Mouse (Mus musculus): ENCODE measurements around the gene Gm49354.
A peak's percentile ranks its signal among the peaks of the same experiment; 100 is the strongest.
"Not testable (repeated sequence)": the region's sequence is repeated elsewhere in the genome, so short reads cannot be mapped to it uniquely, and the experiment has no call there.

The Gm49354 gene

GRCm38 (mm10) chr13:59768531-59768930 is 13.5 kb downstream of the Gm49354 start:
- DNase-seq (ENCODE audit: low read depth, low spot score) = peak; percentile 9

GRCm38 (mm10) chr13:59766786-59767515 is 15.1 kb downstream of the Gm49354 start:
- no peak for DNase-seq (ENCODE audit: low read depth, low spot score)

GRCm38 (mm10) chr13:59762791-59763190 is 19.3 kb downstream of the Gm49354 start:
- DNase-seq (ENCODE audit: low read depth, low spot score) = no peak

- DNase-seq (ENCODE audit: low read depth, low spot score) = no peak
Observed at GRCm38 (mm10) chr13:59756906-59757305, 25.1 kb downstream of the Gm49354 start.

GRCm38 (mm10) chr13:59750310-59750709 is 31.7 kb downstream of the Gm49354 start:
- DNase-seq (ENCODE audit: low read depth, low spot score) = no peak

GRCm38 (mm10) chr13:59746711-59747110 is 35.3 kb downstream of the Gm49354 start, which contains the start of gene 1700014D04Rik:
TSS of gene 1700014D04Rik (minus strand) at chr13:59746752.
- no peak for DNase-seq (ENCODE audit: low read depth, low spot score)

GRCm38 (mm10) chr13:59746164-59746563 is 35.9 kb downstream of the Gm49354 start:
- peak; percentile 35 for DNase-seq (ENCODE audit: low read depth, low spot score)

- peak; percentile 32 for DNase-seq (ENCODE audit: low read depth, low spot score)
Observed at GRCm38 (mm10) chr13:59745462-59745861, 36.6 kb downstream of the Gm49354 start.

GRCm38 (mm10) chr13:59741697-59742096 is 40.3 kb downstream of the Gm49354 start:
- no peak for DNase-seq (ENCODE audit: low read depth, low spot score)

GRCm38 (mm10) chr13:59741096-59741495 is 40.9 kb downstream of the Gm49354 start:
- no peak for DNase-seq (ENCODE audit: low read depth, low spot score)

GRCm38 (mm10) chr13:59739397-59739796 is 42.6 kb downstream of the Gm49354 start:
- no peak for DNase-seq (ENCODE audit: low read depth, low spot score)

- no peak for DNase-seq (ENCODE audit: low read depth, low spot score)
Observed at GRCm38 (mm10) chr13:59738455-59738854, 43.6 kb downstream of the Gm49354 start.

- peak; percentile 63 for DNase-seq (ENCODE audit: low read depth, low spot score)
Observed at GRCm38 (mm10) chr13:59735190-59735589, 46.9 kb downstream of the Gm49354 start.

GRCm38 (mm10) chr13:59734347-59734746 is 47.7 kb downstream of the Gm49354 start:
- not testable (repeated sequence) for DNase-seq (ENCODE audit: low read depth, low spot score)

GRCm38 (mm10) chr13:59733936-59734335 is 48.1 kb downstream of the Gm49354 start:
- DNase-seq (ENCODE audit: low read depth, low spot score) = no peak

GRCm38 (mm10) chr13:59731652-59732051 is 50.4 kb downstream of the Gm49354 start, which contains the start of gene Spata31d1d:
TSS of gene Spata31d1d (minus strand) at chr13:59731752.
- no peak for DNase-seq (ENCODE audit: low read depth, low spot score)

GRCm38 (mm10) chr13:59728378-59729093 is 53.5 kb downstream of the Gm49354 start:
- DNase-seq (ENCODE audit: low read depth, low spot score) = peak; percentile 74

GRCm38 (mm10) chr13:59726139-59726867 is 55.7 kb downstream of the Gm49354 start:
- no peak for DNase-seq (ENCODE audit: low read depth, low spot score)

GRCm38 (mm10) chr13:59722089-59722488 is 60.0 kb downstream of the Gm49354 start:
- not testable (repeated sequence) for DNase-seq (ENCODE audit: low read depth, low spot score)

GRCm38 (mm10) chr13:59719475-59719874 is 62.6 kb downstream of the Gm49354 start:
- no peak for DNase-seq (ENCODE audit: low read depth, low spot score)

- DNase-seq (ENCODE audit: low read depth, low spot score) = not testable (repeated sequence)
Observed at GRCm38 (mm10) chr13:59718857-59719440, 63.1 kb downstream of the Gm49354 start.

- no peak for DNase-seq (ENCODE audit: low read depth, low spot score)
Observed at GRCm38 (mm10) chr13:59713710-59714109, 68.3 kb downstream of the Gm49354 start.
